Mouse (Mus musculus) C2C12 (cell line): ENCODE measurements around the gene Edn2.

Experiments
- CEBPB ChIP-seq: IDR thresholded peaks from one replicate; pipeline ENCODE4 v1.6.1; 2011; ENCODE audit warnings: low read depth, mild to moderate bottlenecking, control low read depth, moderate library complexity
- CTCF ChIP-seq: IDR thresholded peaks from one replicate; pipeline ENCODE4 v1.5.1; 2011; ENCODE audit not compliant: control insufficient read depth, insufficient read depth, insufficient read length
- FOSL1 ChIP-seq: IDR thresholded peaks from one replicate; pipeline ENCODE4 v1.8.0; 2011; ENCODE audit warnings: mild to moderate bottlenecking, low read length; ENCODE audit not compliant: poor library complexity, insufficient read depth, severe bottlenecking
- MAX ChIP-seq: IDR thresholded peaks from one replicate; pipeline ENCODE4 v1.6.1; 2011; ENCODE audit warnings: mild to moderate bottlenecking, control low read depth
- MYOD1 ChIP-seq: IDR thresholded peaks from one replicate; pipeline ENCODE4 v1.6.1; 2011; ENCODE audit warnings: low read depth; ENCODE audit not compliant: control insufficient read depth, insufficient read length
- USF1 ChIP-seq: IDR thresholded peaks from one replicate; pipeline ENCODE4 v1.6.1; 2011; ENCODE audit warnings: low read depth, mild to moderate bottlenecking, control low read depth, moderate library complexity

DNA sequence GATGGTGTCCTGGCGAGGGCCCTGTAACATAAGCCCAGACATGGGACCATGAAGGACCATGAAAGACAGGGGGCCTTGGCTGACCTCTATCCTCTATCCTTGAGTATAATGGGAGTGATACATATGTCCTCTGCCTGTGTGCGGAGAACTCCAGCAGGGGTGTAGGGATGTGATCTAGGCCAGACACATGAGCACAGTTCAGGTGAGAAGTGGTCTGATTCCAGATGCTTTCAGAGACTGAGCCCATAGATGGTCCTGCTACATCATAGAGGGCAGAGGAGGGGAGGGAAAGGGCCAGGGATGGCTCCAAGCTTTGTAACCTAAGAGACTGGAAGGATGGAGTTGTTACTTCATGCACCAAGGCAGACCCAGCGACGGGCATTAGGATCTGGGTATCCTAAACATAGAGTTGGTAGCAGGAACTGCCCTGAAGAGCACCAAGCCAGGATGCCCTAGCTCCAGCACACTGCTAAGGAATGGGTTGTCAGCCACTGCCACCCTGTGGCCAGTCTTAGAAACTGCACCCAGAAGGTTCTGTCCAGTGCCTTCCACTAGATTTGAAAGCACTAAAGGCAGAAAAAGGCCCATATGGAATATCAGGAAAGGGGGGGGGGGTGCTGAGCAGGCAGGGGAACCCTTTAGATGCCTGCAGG is 31.6 kb upstream of the Edn2 start:
- peak; percentile 65 for TF ChIP-seq CTCF
- TF ChIP-seq MAX = no peak
- no peak for TF ChIP-seq CEBPB
- TF ChIP-seq FOSL1 = no peak
- TF ChIP-seq MYOD1 = no peak
- TF ChIP-seq USF1 = no peak
